9 mouse cellular contexts compared by ENCODE assay signal in genomic region chr9:120054545-120055277, GRCm38 (mm10). TPM values are rescaled to one million over a fixed set of nuclear protein-coding genes. Genes with fewer than 3 reads are reported as not detected.
DNase-seq lines count a peak whose midpoint lies in the region; ATAC-seq and TF ChIP-seq lines count a peak whose summit lies in the region.
"Had no signal": no experiment of that assay in that cellular context is flagged by ENCODE, and none has a peak within 500 bp of the region (broad histone marks: within the 10 kb centered on the region; RNA-seq: fewer than 3 reads in every experiment).

No protein-coding gene starts in this region.

- no peaks in the 10 kb centered on the region for H3K27me3 ChIP-seq in forebrain, embryonic 10.5 days (ENCODE audit: poor library complexity, severe bottlenecking)
- H3K27me3 ChIP-seq in forebrain, embryonic 15.5 days, result no peaks in the 10 kb centered on the region
- H3K27me3 ChIP-seq in neural tube, embryonic 12.5 days (replicated peaks), result no peaks in the 10 kb centered on the region
- H3K27me3 ChIP-seq in neural tube, embryonic 15.5 days (replicated peaks), result no peaks in the 10 kb centered on the region
- no peaks in the 10 kb centered on the region for H3K27me3 ChIP-seq in limb, embryonic 10.5 days (ENCODE audit: low read depth, poor library complexity, severe bottlenecking)
- no peaks in the 10 kb centered on the region for H3K27me3 ChIP-seq in spleen, adult 2 months (ENCODE audit: control insufficient read depth, insufficient read depth, low read length)
- H3K27me3 ChIP-seq: limb, embryonic 12.5 days had no signal

- no peaks in the 10 kb centered on the region for H3K9me3 ChIP-seq in forebrain, embryonic 10.5 days
- no peaks in the 10 kb centered on the region for H3K9me3 ChIP-seq in forebrain, embryonic 15.5 days
- no peaks in the 10 kb centered on the region for H3K9me3 ChIP-seq in neural tube, embryonic 12.5 days
- H3K9me3 ChIP-seq in neural tube, embryonic 15.5 days (replicated peaks), result no peaks in the 10 kb centered on the region
- no peaks in the 10 kb centered on the region for H3K9me3 ChIP-seq in limb, embryonic 10.5 days (replicated peaks)
- H3K9me3 ChIP-seq: limb, embryonic 12.5 days had no signal

- no peak overlapping the region for H3K4me2 ChIP-seq in forebrain, embryonic 15.5 days (replicated peaks)
- H3K4me2 ChIP-seq in neural tube, embryonic 12.5 days (replicated peaks), result no peak overlapping the region
- H3K4me2 ChIP-seq in neural tube, embryonic 15.5 days, result no peak overlapping the region
- H3K4me2 ChIP-seq: limb, embryonic 12.5 days had no signal

- WGBS in forebrain, embryonic 10.5 days, result 55% methylated on average over 8 of the region's 8 CpGs
- WGBS in forebrain, embryonic 15.5 days, result 45% methylated on average over 8 of the region's 8 CpGs
- 53% methylated on average over 8 of the region's 8 CpGs for WGBS in neural tube, embryonic 12.5 days
- 44% methylated on average over 8 of the region's 8 CpGs for WGBS in neural tube, embryonic 15.5 days
- WGBS in limb, embryonic 10.5 days, result 64% methylated on average over 8 of the region's 8 CpGs
- 8% methylated on average over 8 of the region's 8 CpGs for WGBS in spleen, adult 2 months

- TF ChIP-seq CTCF in spleen, adult 2 months (IDR thresholded peaks at IDR 0.05; ENCODE audit: extremely low read depth, insufficient read depth, insufficient read length, insufficient replicate concordance), result no peak; the same call in 1 of the 2 replicates

- no peak for TF ChIP-seq POLR2A in spleen, adult 2 months (IDR thresholded peaks at IDR 0.05; ENCODE audit: low read depth, low read length)

- H3K4me3 ChIP-seq in forebrain, embryonic 10.5 days, result no peak overlapping the region
- no peak overlapping the region for H3K4me3 ChIP-seq in forebrain, embryonic 15.5 days
- no peak overlapping the region for H3K4me3 ChIP-seq in neural tube, embryonic 12.5 days
- H3K4me3 ChIP-seq in neural tube, embryonic 15.5 days (replicated peaks), result no peak overlapping the region
- H3K4me3 ChIP-seq in limb, embryonic 10.5 days, result no peak overlapping the region
- H3K4me3 ChIP-seq in spleen, adult 2 months (ENCODE audit: extremely low read depth, insufficient read depth, insufficient read length), result no peak overlapping the region
- H3K4me3 ChIP-seq: limb, embryonic 12.5 days had no signal

- peaks cover 8% of the 10 kb centered on the region for H3K4me1 ChIP-seq in forebrain, embryonic 10.5 days
- H3K4me1 ChIP-seq in forebrain, embryonic 15.5 days, result no peaks in the 10 kb centered on the region
- 0 out of 2 replicates have a peak, but pooled peaks cover 3% of the 10 kb centered on the region for H3K4me1 ChIP-seq in neural tube, embryonic 12.5 days
- H3K4me1 ChIP-seq in neural tube, embryonic 15.5 days, result no peaks in the 10 kb centered on the region
- peaks cover 4% of the 10 kb centered on the region; the same call in 1 of the 2 replicates for H3K4me1 ChIP-seq in limb, embryonic 10.5 days
- peaks cover 11% of the 10 kb centered on the region; the same call in 1 of the 2 replicates for H3K4me1 ChIP-seq in spleen, adult 2 months (ENCODE audit: control insufficient read depth, insufficient read depth, insufficient read length)
- H3K4me1 ChIP-seq: limb, embryonic 12.5 days had no signal

- DNase-seq in forebrain, embryonic 10.5 days (ENCODE audit: extremely low spot score, low spot score), result no peak
- no peak for DNase-seq in limb, embryonic 10.5 days (ENCODE audit: low spot score)
- peak; percentile 16 to 35 for DNase-seq in spleen, adult 2 months (ENCODE audit: low read depth in 1 of 2, low spot score in 2 of 2)
- DNase-seq in urinary bladder, adult 18-20 months (ENCODE audit: low spot score in 2 of 2), result no peak
- no peak for DNase-seq in heart, postnatal 4 days

- no peak for ATAC-seq in forebrain, embryonic 15.5 days (replicated peaks)
- no peak for ATAC-seq in neural tube, embryonic 12.5 days (ENCODE audit: low FRiP score, low read depth)
- no peak for ATAC-seq in neural tube, embryonic 15.5 days (ENCODE audit: low FRiP score)

- peak overlapping the region; percentile 40; the same call in 1 of the 2 replicates for H3K27ac ChIP-seq in forebrain, embryonic 10.5 days
- H3K27ac ChIP-seq in forebrain, embryonic 15.5 days (replicated peaks), result no peak overlapping the region
- H3K27ac ChIP-seq in neural tube, embryonic 12.5 days, result no peak overlapping the region
- no peak overlapping the region for H3K27ac ChIP-seq in neural tube, embryonic 15.5 days (replicated peaks)
- peak overlapping the region; percentile 28; the same call in 1 of the 2 replicates for H3K27ac ChIP-seq in limb, embryonic 10.5 days
- H3K27ac ChIP-seq in spleen, adult 2 months (ENCODE audit: insufficient read depth, low read length), result peak overlapping the region; percentile 49
- H3K27ac ChIP-seq: limb, embryonic 12.5 days had no signal

- H3K9ac ChIP-seq in forebrain, embryonic 15.5 days (replicated peaks), result no peak overlapping the region
- H3K9ac ChIP-seq in neural tube, embryonic 12.5 days, result 0 out of 2 replicates have a peak overlapping the region, but pooled peaks have one; percentile 3
- H3K9ac ChIP-seq in neural tube, embryonic 15.5 days (replicated peaks), result no peak overlapping the region
- H3K9ac ChIP-seq: limb, embryonic 12.5 days had no signal

- H3K36me3 ChIP-seq in forebrain, embryonic 10.5 days (replicated peaks), result no peaks in the 10 kb centered on the region
- H3K36me3 ChIP-seq in forebrain, embryonic 15.5 days, result no peaks in the 10 kb centered on the region
- no peaks in the 10 kb centered on the region for H3K36me3 ChIP-seq in neural tube, embryonic 12.5 days
- H3K36me3 ChIP-seq in neural tube, embryonic 15.5 days, result no peaks in the 10 kb centered on the region
- no peaks in the 10 kb centered on the region for H3K36me3 ChIP-seq in limb, embryonic 10.5 days
- no peaks in the 10 kb centered on the region for H3K36me3 ChIP-seq in spleen, adult 2 months (ENCODE audit: control insufficient read depth, insufficient read depth, low read length)
- H3K36me3 ChIP-seq: limb, embryonic 12.5 days had no signal

RNA-seq across cellular contexts. Expression of gene Cx3cr1, which starts 15.0 kb away (rescaled TPM):
- 4.7 and 4.8 TPM in 2 replicates for polyA plus RNA-seq in forebrain, embryonic 10.5 days (2016; fragmentation: Nextera tagmentation; extraction: Ambion mirVana)
- polyA plus RNA-seq in forebrain, embryonic 15.5 days (2015; fragmentation: Nextera tagmentation; extraction: Ambion mirVana), result 6.6 and 6.9 TPM in 2 replicates
- polyA plus RNA-seq in neural tube, embryonic 12.5 days (2016; fragmentation: Nextera tagmentation; extraction: Ambion mirVana), result 7.4 and 7.8 TPM in 2 replicates
- polyA plus RNA-seq in neural tube, embryonic 15.5 days (2015; fragmentation: Nextera tagmentation; extraction: Ambion mirVana), result 10.5 and 11.3 TPM in 2 replicates
- 2.5 and 4.0 TPM in 2 replicates for polyA plus RNA-seq in limb, embryonic 10.5 days (2016; fragmentation: Nextera tagmentation; extraction: Ambion mirVana)
- 14.4 and 16.8 TPM in 2 replicates for polyA plus RNA-seq in spleen, adult 2 months (2012; rRNA removed)
- total RNA-seq in heart, postnatal 4 days (2021), result 1 to 10 TPM; 4.8 to 6.5 TPM

RNA-seq across cellular contexts. Expression of gene Xirp1, which starts 31.3 kb away (rescaled TPM):
- not detected in 2 replicates for polyA plus RNA-seq in forebrain, embryonic 10.5 days (2016; fragmentation: Nextera tagmentation; extraction: Ambion mirVana)
- polyA plus RNA-seq in forebrain, embryonic 15.5 days (2015; fragmentation: Nextera tagmentation; extraction: Ambion mirVana), result not detected in 2 replicates
- 0.25 and 0.49 TPM in 2 replicates for polyA plus RNA-seq in neural tube, embryonic 12.5 days (2016; fragmentation: Nextera tagmentation; extraction: Ambion mirVana)
- polyA plus RNA-seq in neural tube, embryonic 15.5 days (2015; fragmentation: Nextera tagmentation; extraction: Ambion mirVana), result 0.09 and 0.14 TPM in 2 replicates
- polyA plus RNA-seq in limb, embryonic 10.5 days (2016; fragmentation: Nextera tagmentation; extraction: Ambion mirVana), result 0.05 and 0.09 TPM in 2 replicates
- 0.08 TPM in 2 replicates for polyA plus RNA-seq in spleen, adult 2 months (2012; rRNA removed)
- 100 to 1,000 TPM; 162 to 169 TPM for total RNA-seq in heart, postnatal 4 days (2021)

RNA-seq across cellular contexts. Expression of gene Ccr8, which starts 37.2 kb away (rescaled TPM):
- not detected in 2 replicates for polyA plus RNA-seq in forebrain, embryonic 10.5 days (2016; fragmentation: Nextera tagmentation; extraction: Ambion mirVana)
- polyA plus RNA-seq in forebrain, embryonic 15.5 days (2015; fragmentation: Nextera tagmentation; extraction: Ambion mirVana), result not detected in 2 replicates
- not detected in 2 replicates for polyA plus RNA-seq in neural tube, embryonic 12.5 days (2016; fragmentation: Nextera tagmentation; extraction: Ambion mirVana)
- 2.4 TPM in 1 of 2 replicates, not detected in the other for polyA plus RNA-seq in neural tube, embryonic 15.5 days (2015; fragmentation: Nextera tagmentation; extraction: Ambion mirVana)
- not detected in 2 replicates for polyA plus RNA-seq in limb, embryonic 10.5 days (2016; fragmentation: Nextera tagmentation; extraction: Ambion mirVana)
- polyA plus RNA-seq in spleen, adult 2 months (2012; rRNA removed), result 0.82 and 1.8 TPM in 2 replicates
- not detected for total RNA-seq in heart, postnatal 4 days (2021)
- polyA plus RNA-seq: limb, embryonic 12.5 days had no signal

RNA-seq across cellular contexts. Expression of gene Slc25a38, which starts 55.5 kb away (rescaled TPM):
- 40.8 and 44.3 TPM in 2 replicates for polyA plus RNA-seq in forebrain, embryonic 10.5 days (2016; fragmentation: Nextera tagmentation; extraction: Ambion mirVana)
- polyA plus RNA-seq in forebrain, embryonic 15.5 days (2015; fragmentation: Nextera tagmentation; extraction: Ambion mirVana), result 37.4 and 37.9 TPM in 2 replicates
- 38.2 and 38.6 TPM in 2 replicates for polyA plus RNA-seq in neural tube, embryonic 12.5 days (2016; fragmentation: Nextera tagmentation; extraction: Ambion mirVana)
- 45.8 and 46.6 TPM in 2 replicates for polyA plus RNA-seq in neural tube, embryonic 15.5 days (2015; fragmentation: Nextera tagmentation; extraction: Ambion mirVana)
- 46.7 and 47.0 TPM in 2 replicates for polyA plus RNA-seq in limb, embryonic 10.5 days (2016; fragmentation: Nextera tagmentation; extraction: Ambion mirVana)
- 45.7 and 48.1 TPM in 2 replicates for polyA plus RNA-seq in spleen, adult 2 months (2012; rRNA removed)
- total RNA-seq in heart, postnatal 4 days (2021), result 1 to 10 TPM; 8.3 to 8.8 TPM

Comparison
In these comparisons a context has a peak if more than half of its experiments do, and no peak if none do; other contexts are left out.
1. H3K27ac ChIP-seq: peak in forebrain, embryonic 10.5 days (single experiment), limb, embryonic 10.5 days (single experiment) and spleen, adult 2 months (single experiment); none in forebrain, embryonic 15.5 days (single experiment), neural tube, embryonic 12.5 days (single experiment) and neural tube, embryonic 15.5 days (single experiment).
2. DNase-seq: peak in spleen, adult 2 months (2 of 2); none in forebrain, embryonic 10.5 days (single experiment), limb, embryonic 10.5 days (single experiment), urinary bladder, adult 18-20 months (0 of 2) and heart, postnatal 4 days (single experiment).